Mouse (Mus musculus): Measurements from ENCODE around the gene Gm1113. TPM values are rescaled to one million over a fixed set of nuclear protein-coding genes. Genes with fewer than 3 reads are reported as not detected.

Gene Gm1113
- polyA plus RNA-seq, 1 experiment from 2014 or later, result not detected

- H3K4me2 ChIP-seq, result no peak overlapping the region
- no peaks in the 10 kb centered on the region for H3K9me3 ChIP-seq
- 48% methylated on average over 2 of the region's 2 CpGs for WGBS
- no peak overlapping the region for H3K27ac ChIP-seq
- H3K4me3 ChIP-seq (replicated peaks), result no peak overlapping the region
- H3K36me3 ChIP-seq, result no peaks in the 10 kb centered on the region
- no peak for ATAC-seq (ENCODE audit: insufficient number of reproducible peaks, insufficient read depth, low FRiP score, low TSS enrichment, low read depth)
- no peak overlapping the region for H3K9ac ChIP-seq (replicated peaks)
- 0 out of 2 replicates have a peak, but pooled peaks cover 5% of the 10 kb centered on the region for H3K4me1 ChIP-seq (replicated peaks)
- H3K27me3 ChIP-seq, result peaks cover 3% of the 10 kb centered on the region; the same call in 1 of the 2 replicates
Observed at GRCm38 (mm10) chr9:35544666-35545065, 26.6 kb upstream of the Gm1113 start.

GRCm38 (mm10) chr9:35543099-35543860, 25.2 kb upstream of the Gm1113 start:
- peaks cover 3% of the 10 kb centered on the region; the same call in 1 of the 2 replicates for H3K27me3 ChIP-seq
- H3K36me3 ChIP-seq, result no peaks in the 10 kb centered on the region
- H3K4me3 ChIP-seq (replicated peaks), result no peak overlapping the region
- no peak overlapping the region for H3K4me2 ChIP-seq
- no peak overlapping the region for H3K9ac ChIP-seq (replicated peaks)
- no peak for ATAC-seq (ENCODE audit: insufficient number of reproducible peaks, insufficient read depth, low FRiP score, low TSS enrichment, low read depth)
- WGBS, result 82% methylated on average over 14 of the region's 14 CpGs
- H3K27ac ChIP-seq, result no peak overlapping the region
- no peaks in the 10 kb centered on the region for H3K9me3 ChIP-seq
- peaks cover 9% of the 10 kb centered on the region; the same call in 1 of the 2 replicates for H3K4me1 ChIP-seq (replicated peaks)

GRCm38 (mm10) chr9:35541941-35542340, 23.9 kb upstream of the Gm1113 start:
- Histone ChIP-seq H3K4me2 (no peak overlapping the region), H3K4me3 (replicated peaks) (no peak overlapping the region), H3K27ac (no peak overlapping the region), H3K9ac (replicated peaks) (no peak overlapping the region), H3K27me3 (peaks cover 3% of the 10 kb centered on the region; the same call in 1 of the 2 replicates), H3K36me3 (no peaks in the 10 kb centered on the region), H3K9me3 (no peaks in the 10 kb centered on the region), H3K4me1 (replicated peaks) (peaks cover 18% of the 10 kb centered on the region)
- WGBS, result 70% methylated on average over 6 of the region's 6 CpGs
- ATAC-seq (ENCODE audit: insufficient number of reproducible peaks, insufficient read depth, low FRiP score, low TSS enrichment, low read depth), result no peak

- H3K27me3 ChIP-seq, result peaks cover 3% of the 10 kb centered on the region; the same call in 1 of the 2 replicates
- H3K36me3 ChIP-seq, result no peaks in the 10 kb centered on the region
- H3K4me1 ChIP-seq (replicated peaks), result peaks cover 18% of the 10 kb centered on the region
- ATAC-seq (ENCODE audit: insufficient number of reproducible peaks, insufficient read depth, low FRiP score, low TSS enrichment, low read depth), result peak; percentile 64; the same call in 1 of the 2 replicates
- H3K27ac ChIP-seq, result no peak overlapping the region
- H3K4me2 ChIP-seq, result no peak overlapping the region
- H3K9ac ChIP-seq (replicated peaks), result no peak overlapping the region
- H3K4me3 ChIP-seq (replicated peaks), result no peak overlapping the region
- 8% methylated on average over 6 of the region's 6 CpGs for WGBS
- no peaks in the 10 kb centered on the region for H3K9me3 ChIP-seq
Observed at GRCm38 (mm10) chr9:35541488-35541887, 23.4 kb upstream of the Gm1113 start.

GRCm38 (mm10) chr9:35541024-35541423, 23.0 kb upstream of the Gm1113 start:
- H3K4me1 ChIP-seq (replicated peaks), result peaks cover 18% of the 10 kb centered on the region
- no peak overlapping the region for H3K4me2 ChIP-seq
- 79% methylated on average over 5 of the region's 5 CpGs for WGBS
- H3K9ac ChIP-seq (replicated peaks), result 0 out of 2 replicates have a peak overlapping the region, but pooled peaks have one; percentile 6
- H3K9me3 ChIP-seq, result no peaks in the 10 kb centered on the region
- H3K27me3 ChIP-seq, result peaks cover 3% of the 10 kb centered on the region; the same call in 1 of the 2 replicates
- H3K4me3 ChIP-seq (replicated peaks), result no peak overlapping the region
- H3K36me3 ChIP-seq, result no peaks in the 10 kb centered on the region
- no peak for ATAC-seq (ENCODE audit: insufficient number of reproducible peaks, insufficient read depth, low FRiP score, low TSS enrichment, low read depth)
- H3K27ac ChIP-seq, result no peak overlapping the region

GRCm38 (mm10) chr9:35539001-35539750, 21.1 kb upstream of the Gm1113 start:
- Histone ChIP-seq H3K27ac (no peak overlapping the region), H3K4me3 (replicated peaks) (no peak overlapping the region), H3K4me2 (no peak overlapping the region), H3K4me1 (replicated peaks) (peaks cover 20% of the 10 kb centered on the region), H3K9ac (replicated peaks) (no peak overlapping the region), H3K36me3 (no peaks in the 10 kb centered on the region), H3K9me3 (no peaks in the 10 kb centered on the region), H3K27me3 (peaks cover 3% of the 10 kb centered on the region; the same call in 1 of the 2 replicates)
- ATAC-seq (ENCODE audit: insufficient number of reproducible peaks, insufficient read depth, low FRiP score, low TSS enrichment, low read depth), result no peak
- WGBS, result 81% methylated on average over 13 of the region's 13 CpGs

- Histone ChIP-seq H3K27ac (no peak overlapping the region), H3K27me3 (no peaks in the 10 kb centered on the region), H3K9ac (replicated peaks) (no peak overlapping the region), H3K9me3 (no peaks in the 10 kb centered on the region), H3K4me2 (no peak overlapping the region), H3K4me3 (replicated peaks) (no peak overlapping the region), H3K4me1 (replicated peaks) (peaks cover 44% of the 10 kb centered on the region), H3K36me3 (no peaks in the 10 kb centered on the region)
- 74% methylated on average over 4 of the region's 4 CpGs for WGBS
- no peak for ATAC-seq (ENCODE audit: insufficient number of reproducible peaks, insufficient read depth, low FRiP score, low TSS enrichment, low read depth)
Observed at GRCm38 (mm10) chr9:35535876-35536275, 17.8 kb upstream of the Gm1113 start.

GRCm38 (mm10) chr9:35535110-35535509, 17.0 kb upstream of the Gm1113 start:
- peaks cover 52% of the 10 kb centered on the region for H3K4me1 ChIP-seq (replicated peaks)
- peak; percentile 76 for ATAC-seq (ENCODE audit: insufficient number of reproducible peaks, insufficient read depth, low FRiP score, low TSS enrichment, low read depth)
- 8% methylated on average over 2 of the region's 2 CpGs for WGBS

GRCm38 (mm10) chr9:35533266-35533665, 15.2 kb upstream of the Gm1113 start:
- H3K4me1 ChIP-seq (replicated peaks), result peaks cover 65% of the 10 kb centered on the region
- no peaks in the 10 kb centered on the region for H3K27me3 ChIP-seq
- no peaks in the 10 kb centered on the region for H3K9me3 ChIP-seq
- no peak overlapping the region for H3K4me3 ChIP-seq (replicated peaks)
- H3K27ac ChIP-seq, result peak overlapping the region; percentile 50; the same call in 1 of the 2 replicates
- H3K9ac ChIP-seq (replicated peaks), result no peak overlapping the region
- ATAC-seq (ENCODE audit: insufficient number of reproducible peaks, insufficient read depth, low FRiP score, low TSS enrichment, low read depth), result no peak
- H3K4me2 ChIP-seq, result no peak overlapping the region
- WGBS, result 17% methylated on average over 9 of the region's 9 CpGs
- H3K36me3 ChIP-seq, result no peaks in the 10 kb centered on the region

More at GRCm38 (mm10) chr9:35535110-35535509, 17.0 kb upstream of the Gm1113 start:
- Histone ChIP-seq H3K36me3 (no peaks in the 10 kb centered on the region), H3K4me3 (replicated peaks) (no peak overlapping the region), H3K9ac (replicated peaks) (no peak overlapping the region), H3K27ac (peak overlapping the region; percentile 57; the same call in 1 of the 2 replicates), H3K4me2 (no peak overlapping the region), H3K9me3 (no peaks in the 10 kb centered on the region), H3K27me3 (no peaks in the 10 kb centered on the region)

GRCm38 (mm10) chr9:35529796-35530195, 11.7 kb upstream of the Gm1113 start:
- Histone ChIP-seq H3K27me3 (no peaks in the 10 kb centered on the region), H3K4me1 (replicated peaks) (peaks cover 55% of the 10 kb centered on the region), H3K27ac (peak overlapping the region; percentile 82), H3K4me2 (peak overlapping the region; percentile 35), H3K9me3 (no peaks in the 10 kb centered on the region), H3K9ac (replicated peaks) (no peak overlapping the region; the same call in 1 of the 2 replicates), H3K4me3 (replicated peaks) (no peak overlapping the region), H3K36me3 (no peaks in the 10 kb centered on the region)
- peak; percentile 57 for ATAC-seq (ENCODE audit: insufficient number of reproducible peaks, insufficient read depth, low FRiP score, low TSS enrichment, low read depth)
- 5% methylated on average over 1 of the region's 1 CpGs for WGBS

GRCm38 (mm10) chr9:35529141-35529540, 11.1 kb upstream of the Gm1113 start:
- Histone ChIP-seq H3K4me2 (no peak overlapping the region), H3K27me3 (no peaks in the 10 kb centered on the region), H3K9me3 (no peaks in the 10 kb centered on the region), H3K4me3 (replicated peaks) (no peak overlapping the region), H3K36me3 (no peaks in the 10 kb centered on the region), H3K9ac (replicated peaks) (no peak overlapping the region), H3K4me1 (replicated peaks) (peaks cover 60% of the 10 kb centered on the region), H3K27ac (peak overlapping the region; percentile 57; the same call in 1 of the 2 replicates)
- 15% methylated on average over 3 of the region's 3 CpGs for WGBS
- ATAC-seq (ENCODE audit: insufficient number of reproducible peaks, insufficient read depth, low FRiP score, low TSS enrichment, low read depth), result no peak

Measured in limb, embryonic 12.5 days (tissue).